Mouse (Mus musculus): ENCODE measurements at regions not wholly inside any gene's neighbourhood (a gene's known extent, or its start where the extent isn't known, plus 50 kb on each side); places are given as distances from the start of the nearest gene placed in this dataset.

DNA sequence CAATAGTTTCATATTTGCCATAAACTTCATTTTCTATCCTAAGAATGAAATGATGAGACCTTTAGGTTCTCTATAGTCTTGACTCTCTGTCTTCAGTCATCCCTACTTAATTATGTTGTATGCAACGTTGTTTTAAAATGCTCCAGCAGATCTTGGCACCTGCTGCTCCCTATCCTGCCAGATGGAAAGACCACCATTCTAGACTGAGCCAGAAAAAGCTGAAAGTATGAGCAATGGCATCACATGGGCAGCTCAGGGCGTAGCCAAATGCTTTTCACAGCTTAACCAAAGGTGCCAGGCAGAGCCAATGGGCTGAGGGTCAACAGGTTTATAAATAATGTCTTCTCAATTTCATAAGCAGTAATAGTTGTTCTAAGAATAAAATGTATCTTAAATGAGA lies 190.2 kb upstream of the Cdh20 start:
- TF ChIP-seq POLR2A (IDR thresholded peaks at IDR 0.05; ENCODE audit: extremely low read depth, insufficient read depth, low read length) (no peak), CTCF (IDR thresholded peaks at IDR 0.05; ENCODE audit: low read depth, low read length) (no peak)

Measured in liver, adult 2 months (tissue).